Mouse (Mus musculus) limb, embryonic 15.5 days (tissue): ENCODE measurements around the gene Wipf2. TPM values are rescaled to one million over a fixed set of nuclear protein-coding genes. Genes with fewer than 3 reads are reported as not detected.

Experiments used
- ATAC-seq: fragments of 200-750 bp; cut with Nextera tagmentation; 2 replicates; pipeline ENCODE4 v1.8.0; 2017; ENCODE audit warnings: low read depth, moderate TSS enrichment; ENCODE audit not compliant: insufficient number of reproducible peaks, low FRiP score, low TSS enrichment
- H3K27ac ChIP-seq: fragments of 300-500 bp; sonication (generic); 2 replicates; pipeline ENCODE4 v1.5.1; 2015; ENCODE audit warnings: moderate library complexity, mild to moderate bottlenecking, inconsistent platforms
- H3K27me3 ChIP-seq: fragments of 300-500 bp; sonication (generic); 2 replicates; pipeline ENCODE4 v1.6.1; 2015; ENCODE audit warnings: inconsistent platforms
- H3K36me3 ChIP-seq: fragments of 300-500 bp; sonication (generic); 2 replicates; pipeline ENCODE4 v1.6.1; 2015; ENCODE audit warnings: inconsistent platforms
- H3K4me1 ChIP-seq: fragments of 300-500 bp; sonication (generic); 2 replicates; pipeline ENCODE4 v1.6.1; 2015; ENCODE audit warnings: inconsistent platforms
- H3K4me2 ChIP-seq: fragments of 300-500 bp; sonication (generic); 2 replicates; pipeline ENCODE4 v1.6.1; 2015; ENCODE audit warnings: mild to moderate bottlenecking, inconsistent platforms
- H3K4me3 ChIP-seq: fragments of 300-500 bp; sonication (generic); 2 replicates; pipeline ENCODE4 v1.5.1; 2015; ENCODE audit warnings: mild to moderate bottlenecking, inconsistent platforms
- H3K9ac ChIP-seq: fragments of 300-500 bp; sonication (generic); 2 replicates; pipeline ENCODE4 v1.6.1; 2015; ENCODE audit warnings: inconsistent platforms
- H3K9me3 ChIP-seq: fragments of 300-500 bp; sonication (generic); 2 replicates; pipeline ENCODE4 v1.6.1; 2016; ENCODE audit warnings: inconsistent platforms
- WGBS: fragments of 180-500 bp; shearing (Covaris S2); methylation state at CpG from one replicate; pipeline ENCODE4 v1.1.7; 2015; 5-methylcytosine and 5-hydroxymethylcytosine counted together
- polyA plus RNA-seq: library from polyadenylated mRNA; unstranded; fragments of >200 nt; fragmentation: Nextera tagmentation; extraction: Ambion mirVana; gene quantifications from 2 replicates; pipeline ENCODE4 v1.2.1, GENCODE M21; 2015

Gene Wipf2
- polyA plus RNA-seq, 1 experiment from 2014 or later: 4.2 TPM

DNA sequence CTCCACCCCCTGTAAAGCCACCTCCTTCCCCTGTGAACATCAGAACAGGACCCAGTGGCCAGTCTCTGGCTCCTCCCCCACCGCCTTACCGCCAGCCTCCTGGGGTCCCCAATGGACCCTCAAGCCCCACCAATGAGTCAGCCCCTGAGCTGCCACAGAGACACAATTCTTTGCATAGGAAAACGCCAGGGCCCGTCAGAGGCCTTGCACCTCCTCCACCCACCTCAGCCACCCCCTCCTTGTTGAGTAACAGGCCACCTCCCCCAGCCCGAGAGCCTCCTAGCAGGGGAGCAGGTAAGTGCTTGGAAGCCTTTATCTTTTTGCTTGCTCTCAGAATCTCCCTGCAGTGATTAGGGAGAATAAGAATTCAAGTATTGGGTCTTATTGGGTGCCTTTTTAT lies 29.0 kb downstream of the Wipf2 start:
- Histone ChIP-seq H3K4me2 (no peak overlapping the region), H3K36me3 (peaks cover 94% of the 10 kb centered on the region), H3K27ac (0 out of 2 replicates have a peak overlapping the region, but pooled peaks have one; percentile 6), H3K27me3 (no peaks in the 10 kb centered on the region), H3K4me3 (no peak overlapping the region), H3K9ac (no peak overlapping the region), H3K4me1 (no peaks in the 10 kb centered on the region), H3K9me3 (no peaks in the 10 kb centered on the region)
- 60% methylated on average over 5 of the region's 5 CpGs for WGBS
- ATAC-seq: no peak

DNA sequence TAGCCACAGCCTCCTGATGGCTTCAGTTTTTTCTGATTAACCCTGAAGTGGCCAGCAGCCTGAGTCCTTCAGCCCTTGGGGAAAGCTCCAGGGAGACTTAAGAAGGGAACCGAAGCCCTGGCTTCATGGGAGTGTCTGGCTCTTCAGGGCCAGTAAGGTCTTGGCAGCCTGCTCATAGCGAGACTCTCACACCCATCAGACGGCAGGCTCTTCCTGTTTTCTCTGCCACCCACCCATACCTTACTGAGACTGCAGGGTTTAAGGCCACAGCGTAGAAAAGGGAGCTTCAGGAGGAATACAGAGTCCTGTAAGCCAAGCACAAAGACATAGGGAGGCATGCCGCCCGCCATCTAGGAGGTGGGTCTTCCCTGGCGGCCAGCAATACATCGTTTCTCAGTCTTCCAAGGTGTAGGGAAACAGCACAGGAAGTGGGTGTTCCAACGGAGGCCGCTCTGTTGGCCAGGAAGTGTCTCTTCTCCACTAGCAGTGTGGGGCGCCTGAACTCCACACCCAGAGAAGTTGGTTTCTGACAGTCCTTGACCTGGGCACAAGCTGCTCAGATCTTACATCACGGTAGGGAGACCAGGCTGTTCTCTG lies 37.2 kb downstream of the Wipf2 start:
- H3K9ac ChIP-seq: no peak overlapping the region
- no peak overlapping the region for H3K4me2 ChIP-seq
- H3K27me3 ChIP-seq: no peaks in the 10 kb centered on the region
- peaks cover 70% of the 10 kb centered on the region for H3K36me3 ChIP-seq
- H3K4me3 ChIP-seq: no peak overlapping the region
- H3K9me3 ChIP-seq: no peaks in the 10 kb centered on the region
- WGBS: 81% methylated on average over 12 of the region's 12 CpGs
- ATAC-seq: no peak
- H3K4me1 ChIP-seq: peaks cover 7% of the 10 kb centered on the region; the same call in 1 of the 2 replicates
- no peak overlapping the region for H3K27ac ChIP-seq

DNA sequence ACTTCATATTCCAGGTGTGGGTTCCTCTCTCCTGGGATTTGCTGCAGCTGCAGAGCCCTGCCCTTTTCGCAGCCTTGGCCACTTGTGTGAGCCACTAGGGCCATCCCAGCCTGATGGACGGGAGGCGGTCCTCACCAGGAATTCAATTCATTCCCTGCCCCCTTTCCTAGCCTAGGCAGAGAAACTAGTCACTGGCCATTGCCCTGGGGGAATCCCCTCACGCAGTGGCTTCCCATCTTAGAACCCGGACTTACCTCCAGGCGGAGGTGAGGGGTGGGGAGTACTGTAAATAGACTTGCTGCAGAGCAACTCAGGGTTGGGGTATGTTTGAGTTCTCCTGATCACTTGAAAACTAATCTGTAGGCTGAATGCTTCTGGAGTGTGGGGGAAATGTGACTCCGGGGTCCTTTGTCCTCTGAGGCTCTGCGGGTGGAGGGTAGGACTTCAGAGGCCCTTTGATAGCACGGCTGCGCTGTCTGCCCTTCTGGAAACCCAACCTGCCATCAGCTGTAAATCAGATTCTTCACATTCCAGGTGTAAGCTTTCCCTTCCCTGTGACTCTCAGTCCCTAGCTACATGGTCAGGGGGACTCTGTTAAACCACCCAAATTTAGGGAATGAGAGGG lies 39.3 kb downstream of the Wipf2 start:
- Histone ChIP-seq H3K9ac (no peak overlapping the region), H3K4me1 (peaks cover 10% of the 10 kb centered on the region), H3K27ac (peak overlapping the region; percentile 29; the same call in 1 of the 2 replicates), H3K9me3 (no peaks in the 10 kb centered on the region), H3K4me3 (no peak overlapping the region), H3K36me3 (peaks cover 54% of the 10 kb centered on the region), H3K27me3 (no peaks in the 10 kb centered on the region), H3K4me2 (no peak overlapping the region)
- WGBS: 22% methylated on average over 10 of the region's 10 CpGs
- no peak for ATAC-seq

DNA sequence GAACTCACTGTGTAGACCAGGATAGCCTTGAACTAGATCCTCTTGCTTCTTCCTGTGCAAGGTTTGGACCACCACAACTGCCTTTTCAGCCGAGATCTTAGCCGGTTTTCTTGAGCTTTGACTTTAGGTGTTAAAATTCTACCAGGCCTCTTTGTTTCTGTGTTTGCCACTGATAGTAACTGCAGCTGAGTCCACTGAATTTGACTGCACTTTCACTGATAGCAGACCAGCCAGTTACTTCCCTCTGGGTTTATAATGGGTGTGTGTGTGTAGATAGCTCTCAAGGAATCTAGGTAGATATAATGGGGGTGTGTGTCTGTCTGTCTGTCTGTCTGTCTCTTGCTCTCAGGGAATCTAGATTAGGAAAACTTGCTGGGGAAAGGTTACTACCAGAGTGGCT lies 41.1 kb downstream of the Wipf2 start:
- Histone ChIP-seq H3K4me3 (no peak overlapping the region), H3K9ac (no peak overlapping the region), H3K36me3 (peaks cover 39% of the 10 kb centered on the region), H3K27ac (no peak overlapping the region), H3K9me3 (no peaks in the 10 kb centered on the region), H3K27me3 (no peaks in the 10 kb centered on the region), H3K4me1 (peaks cover 28% of the 10 kb centered on the region), H3K4me2 (no peak overlapping the region)
- ATAC-seq: no peak
- 89% methylated on average over 2 of the region's 2 CpGs for WGBS

GRCm38 (mm10) chr11:98905033-98905432 lies 41.6 kb downstream of the Wipf2 start:
- no peaks in the 10 kb centered on the region for H3K27me3 ChIP-seq
- peaks cover 35% of the 10 kb centered on the region for H3K36me3 ChIP-seq
- H3K27ac ChIP-seq: no peak overlapping the region
- H3K4me2 ChIP-seq: no peak overlapping the region
- ATAC-seq: no peak
- H3K4me1 ChIP-seq: peaks cover 31% of the 10 kb centered on the region
- H3K9ac ChIP-seq: no peak overlapping the region
- WGBS: 61% methylated on average over 7 of the region's 7 CpGs
- no peak overlapping the region for H3K4me3 ChIP-seq
- no peaks in the 10 kb centered on the region for H3K9me3 ChIP-seq

DNA sequence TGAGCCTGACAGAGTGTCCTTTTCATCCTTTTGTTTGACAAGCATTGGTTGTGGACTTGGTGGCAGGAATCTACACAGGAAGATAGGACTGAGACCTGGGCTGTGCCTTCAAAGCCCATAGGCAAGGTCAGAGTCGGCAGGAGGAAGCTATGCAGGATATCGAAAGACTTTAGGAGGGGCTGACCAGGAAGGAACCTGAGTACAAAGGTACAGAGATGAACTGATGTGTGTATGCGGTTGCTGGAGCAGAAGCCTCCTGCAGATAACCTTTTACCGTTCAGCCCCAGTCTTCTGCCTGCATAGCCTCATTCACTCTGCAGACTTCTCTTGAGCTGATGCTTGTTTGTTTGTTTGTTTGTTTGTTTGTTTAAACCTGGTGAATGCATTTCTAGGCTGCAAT lies 42.1 kb downstream of the Wipf2 start:
- ATAC-seq: no peak
- Histone ChIP-seq H3K4me2 (no peak overlapping the region), H3K27ac (peak overlapping the region; percentile 14; the same call in 1 of the 2 replicates), H3K4me3 (no peak overlapping the region), H3K36me3 (peaks cover 35% of the 10 kb centered on the region), H3K27me3 (no peaks in the 10 kb centered on the region), H3K4me1 (peaks cover 31% of the 10 kb centered on the region), H3K9me3 (no peaks in the 10 kb centered on the region), H3K9ac (no peak overlapping the region)
- WGBS: 73% methylated on average over 4 of the region's 4 CpGs

DNA sequence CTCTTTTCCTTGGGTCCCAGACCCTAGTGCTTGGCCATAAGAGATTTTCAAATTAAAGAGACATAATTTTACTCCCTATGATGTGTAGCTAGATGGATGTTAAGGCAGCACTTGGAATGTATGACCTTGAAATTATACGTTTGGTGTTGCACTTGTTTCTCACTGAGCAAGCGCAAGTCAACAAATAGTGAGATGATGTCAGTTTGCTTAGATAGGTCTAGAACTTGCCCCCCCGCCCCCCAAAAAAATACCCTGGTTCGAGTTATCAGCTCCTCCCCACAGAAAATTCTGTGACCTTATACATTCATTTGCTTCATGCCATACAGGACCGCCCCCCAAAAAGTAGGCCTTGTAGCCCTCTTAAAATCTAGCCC lies 43.6 kb downstream of the Wipf2 start:
- Histone ChIP-seq H3K4me1 (peaks cover 31% of the 10 kb centered on the region), H3K9me3 (no peaks in the 10 kb centered on the region), H3K9ac (no peak overlapping the region), H3K27ac (no peak overlapping the region), H3K27me3 (no peaks in the 10 kb centered on the region), H3K4me3 (peak overlapping the region; percentile 59), H3K36me3 (peaks cover 31% of the 10 kb centered on the region), H3K4me2 (peak overlapping the region; percentile 97)
- WGBS: 57% methylated on average over 5 of the region's 5 CpGs
- no peak for ATAC-seq

- peak within 1 kb of the TSS; percentile 43; the same call in 1 of the 2 replicates for H3K27ac ChIP-seq
Observed at GRCm38 (mm10) chr11:98907437-98908173, 44.2 kb downstream of the Wipf2 start, which contains the start of gene Cdc6. Cdc6 (plus strand) TSS chr11:98907801.

DNA sequence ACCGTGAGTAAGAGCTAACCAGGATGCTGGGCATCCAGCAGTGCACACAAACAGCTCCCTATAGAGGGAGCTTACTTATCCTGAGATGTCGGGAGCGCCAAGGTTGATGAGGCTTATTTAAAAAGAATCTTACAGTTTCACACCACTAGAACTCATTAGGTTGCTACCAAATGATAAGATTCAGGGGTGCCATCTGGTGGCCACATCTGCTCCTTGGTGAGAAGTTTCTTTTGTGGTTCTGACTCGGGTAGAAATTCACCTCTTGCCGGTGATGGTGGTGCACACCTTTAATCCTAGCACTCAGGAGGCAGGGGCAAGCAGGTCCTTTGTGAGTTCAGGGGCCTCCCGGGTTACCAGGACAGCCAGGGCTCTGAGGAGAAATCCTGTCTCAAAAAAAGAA lies 46.2 kb downstream of the Wipf2 start:
- no peak for ATAC-seq
- Histone ChIP-seq H3K9me3 (no peaks in the 10 kb centered on the region), H3K4me3 (no peak overlapping the region; the same call in 1 of the 2 replicates), H3K27ac (no peak overlapping the region), H3K4me1 (peaks cover 27% of the 10 kb centered on the region), H3K9ac (no peak overlapping the region), H3K4me2 (peak overlapping the region; percentile 97; the same call in 1 of the 2 replicates), H3K27me3 (no peaks in the 10 kb centered on the region), H3K36me3 (peaks cover 27% of the 10 kb centered on the region)
- 29% methylated on average over 6 of the region's 6 CpGs for WGBS

More at GRCm38 (mm10) chr11:98907437-98908173, 44.2 kb downstream of the Wipf2 start, which contains the start of gene Cdc6:
- Histone ChIP-seq H3K4me2 (peak within 1 kb of the TSS; percentile 97), H3K9me3 (no peaks in the 10 kb centered on the region), H3K4me3 (peak within 1 kb of the TSS; percentile 59), H3K27me3 (no peaks in the 10 kb centered on the region), H3K9ac (peak within 1 kb of the TSS; percentile 45), H3K36me3 (peaks cover 33% of the 10 kb centered on the region), H3K4me1 (peaks cover 27% of the 10 kb centered on the region)
- peak; percentile 96 for ATAC-seq
- WGBS: under 1% methylated on average over 49 of the region's 49 CpGs

GRCm38 (mm10) chr11:98910415-98910814 lies 47.0 kb downstream of the Wipf2 start:
- no peaks in the 10 kb centered on the region for H3K27me3 ChIP-seq
- no peak overlapping the region for H3K27ac ChIP-seq
- no peaks in the 10 kb centered on the region for H3K9me3 ChIP-seq
- peaks cover 32% of the 10 kb centered on the region for H3K36me3 ChIP-seq
- no peak overlapping the region for H3K4me2 ChIP-seq
- ATAC-seq: no peak
- no peak overlapping the region for H3K9ac ChIP-seq
- H3K4me3 ChIP-seq: no peak overlapping the region
- peaks cover 27% of the 10 kb centered on the region for H3K4me1 ChIP-seq
- 88% methylated on average over 11 of the region's 11 CpGs for WGBS

DNA sequence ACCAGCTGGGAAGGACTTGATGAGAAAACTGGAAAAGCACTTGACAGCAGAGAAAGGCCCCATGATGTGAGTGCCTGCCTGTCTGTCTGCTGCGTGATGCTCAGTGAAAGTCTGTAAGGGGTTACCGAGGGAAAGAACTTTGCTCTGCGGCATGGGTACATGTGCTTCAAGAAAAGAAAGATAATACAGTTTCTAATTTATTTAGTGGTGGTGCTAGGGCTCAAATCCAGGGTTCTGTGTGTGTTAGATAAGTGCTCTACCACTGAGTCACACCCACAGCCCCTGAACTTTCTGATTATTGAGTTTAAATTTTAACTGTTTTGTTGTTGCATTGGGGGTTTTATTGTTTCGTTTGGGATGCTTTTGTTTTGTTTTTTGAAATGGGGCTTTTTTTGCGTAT lies 48.1 kb downstream of the Wipf2 start:
- no peak overlapping the region for H3K9ac ChIP-seq

GRCm38 (mm10) chr11:98914196-98914595 lies 50.8 kb downstream of the Wipf2 start:
- H3K27me3 ChIP-seq: no peaks in the 10 kb centered on the region
- no peak overlapping the region for H3K27ac ChIP-seq
- 58% methylated on average over 11 of the region's 11 CpGs for WGBS

More for the DNA sequence above, 48.1 kb downstream of the Wipf2 start:
- WGBS: 84% methylated on average over 5 of the region's 5 CpGs
- Histone ChIP-seq H3K4me2 (no peak overlapping the region), H3K9me3 (no peaks in the 10 kb centered on the region), H3K27ac (no peak overlapping the region), H3K27me3 (no peaks in the 10 kb centered on the region), H3K4me3 (no peak overlapping the region), H3K36me3 (peaks cover 32% of the 10 kb centered on the region), H3K4me1 (peaks cover 27% of the 10 kb centered on the region)
- ATAC-seq: no peak

More at GRCm38 (mm10) chr11:98914196-98914595, 50.8 kb downstream of the Wipf2 start:
- H3K36me3 ChIP-seq: peaks cover 45% of the 10 kb centered on the region
- ATAC-seq: no peak
- H3K4me2 ChIP-seq: no peak overlapping the region
- no peak overlapping the region for H3K9ac ChIP-seq
- H3K4me1 ChIP-seq: peaks cover 17% of the 10 kb centered on the region
- no peaks in the 10 kb centered on the region for H3K9me3 ChIP-seq
- H3K4me3 ChIP-seq: no peak overlapping the region
